Mouse (Mus musculus) intestine, embryonic 16.5 days (tissue): ENCODE data around the gene Mertk. TPM values are rescaled to one million over a fixed set of nuclear protein-coding genes. Genes with fewer than 3 reads are reported as not detected.
A peak's percentile ranks its signal among the peaks of the same experiment; 100 is the strongest.

Source experiments
- ATAC-seq: fragments of 200-750 bp; cut with Nextera tagmentation; 2 replicates; pipeline ENCODE4 v1.8.0; 2017; ENCODE audit warnings: moderate TSS enrichment, moderate library complexity
- H3K27ac ChIP-seq: fragments of 300-500 bp; sonication (generic); 2 replicates; pipeline ENCODE4 v1.5.1; 2014; ENCODE audit warnings: mild to moderate bottlenecking, low read length
- H3K27me3 ChIP-seq: fragments of 300-500 bp; sonication (generic); replicated peaks from 2 replicates; pipeline ENCODE4 v1.6.1; 2014; ENCODE audit warnings: low read length, control low read depth, mixed read lengths; ENCODE audit not compliant: control insufficient read depth, insufficient read depth
- H3K36me3 ChIP-seq: fragments of 300-500 bp; sonication (generic); 2 replicates; pipeline ENCODE4 v1.6.1; 2014; ENCODE audit warnings: low read length, control low read depth; ENCODE audit not compliant: control insufficient read depth, insufficient read depth
- H3K4me1 ChIP-seq: fragments of 300-500 bp; sonication (generic); 2 replicates; pipeline ENCODE4 v1.6.1; 2014; ENCODE audit warnings: low read length, control low read depth, mixed read lengths; ENCODE audit not compliant: control insufficient read depth, insufficient read depth
- H3K4me2 ChIP-seq: fragments of 300-500 bp; sonication (generic); 2 replicates; pipeline ENCODE4 v1.6.1; 2014; ENCODE audit warnings: low read depth, low read length, control low read depth
- H3K4me3 ChIP-seq: fragments of 300-500 bp; sonication (generic); 2 replicates; pipeline ENCODE4 v1.5.1; 2014; ENCODE audit warnings: mild to moderate bottlenecking, low read length
- H3K9ac ChIP-seq: fragments of 300-500 bp; sonication (generic); 2 replicates; pipeline ENCODE4 v1.6.1; 2014; ENCODE audit warnings: low read depth, low read length
- H3K9me3 ChIP-seq: fragments of 300-500 bp; sonication (generic); 2 replicates; pipeline ENCODE4 v1.6.1; 2016; ENCODE audit warnings: low read length, control low read depth; ENCODE audit not compliant: control insufficient read depth
- WGBS: fragments of 180-500 bp; shearing (Covaris S2); extraction: QIAGEN DNeasy Blood & Tissue Kit; methylation state at CpG from one replicate; pipeline ENCODE4 v1.1.7; 2014; 5-methylcytosine and 5-hydroxymethylcytosine counted together
- polyA plus RNA-seq: library from polyadenylated mRNA; unstranded; fragments of >200 nt; fragmentation: Nextera tagmentation; extraction: Ambion mirVana; gene quantifications from 2 replicates; pipeline ENCODE4 v1.2.1, GENCODE M21; 2015

The Mertk gene
- polyA plus RNA-seq, 1 experiment from 2014 or later, result 13.5 TPM

DNA sequence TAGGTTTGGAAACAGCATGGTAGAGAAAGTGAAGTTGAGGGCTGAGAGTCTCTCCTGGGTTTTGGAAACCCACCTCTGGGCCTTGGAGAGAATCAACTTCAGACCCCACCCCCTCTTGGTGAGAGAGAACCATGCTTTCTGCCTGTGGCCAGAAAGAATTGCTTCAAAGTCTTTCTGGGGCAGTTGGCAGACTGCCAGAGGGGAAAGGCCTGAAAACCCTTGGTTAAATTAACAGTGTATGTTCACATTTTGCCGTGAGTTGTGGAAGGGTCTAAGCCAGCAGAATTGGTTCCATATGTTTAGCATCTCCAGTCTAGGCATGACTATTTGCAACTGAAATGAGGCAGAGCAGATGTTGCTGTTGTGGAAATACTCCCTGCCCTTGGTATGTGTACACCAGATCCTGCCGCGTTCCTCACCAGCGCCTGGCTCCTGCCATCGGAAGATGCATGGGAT is 14.8 kb downstream of the Mertk start:
- WGBS, result 38% methylated on average over 5 of the region's 5 CpGs
- Histone ChIP-seq H3K4me2 (no peak overlapping the region), H3K27me3 (no peaks in the 10 kb centered on the region), H3K9me3 (no peaks in the 10 kb centered on the region), H3K4me1 (peaks cover 53% of the 10 kb centered on the region), H3K27ac (peak overlapping the region; percentile 94), H3K36me3 (no peaks in the 10 kb centered on the region), H3K4me3 (no peak overlapping the region), H3K9ac (peak overlapping the region; percentile 26)
- ATAC-seq, result peak; percentile 7; the same call in 1 of the 2 replicates

GRCm38 (mm10) chr2:128714724-128715241 is 16.0 kb downstream of the Mertk start:
- peak; percentile 73 for ATAC-seq
- Histone ChIP-seq H3K27ac (peak overlapping the region; percentile 94), H3K36me3 (no peaks in the 10 kb centered on the region), H3K4me3 (peak overlapping the region; percentile 9; the same call in 1 of the 2 replicates), H3K27me3 (no peaks in the 10 kb centered on the region), H3K9ac (peak overlapping the region; percentile 38; the same call in 1 of the 2 replicates), H3K9me3 (no peaks in the 10 kb centered on the region), H3K4me2 (peak overlapping the region; percentile 17), H3K4me1 (peaks cover 56% of the 10 kb centered on the region)
- WGBS, result 40% methylated on average over 7 of the region's 7 CpGs

GRCm38 (mm10) chr2:128715979-128716378 is 17.2 kb downstream of the Mertk start:
- Histone ChIP-seq H3K9ac (0 out of 2 replicates have a peak overlapping the region, but pooled peaks have one; percentile 33), H3K4me3 (no peak overlapping the region), H3K27me3 (no peaks in the 10 kb centered on the region), H3K9me3 (no peaks in the 10 kb centered on the region), H3K36me3 (0 out of 2 replicates have a peak, but pooled peaks cover 2% of the 10 kb centered on the region), H3K4me2 (no peak overlapping the region), H3K4me1 (peaks cover 54% of the 10 kb centered on the region), H3K27ac (peak overlapping the region; percentile 94)
- WGBS, result 89% methylated on average over 1 of the region's 1 CpGs
- ATAC-seq, result no peak

DNA sequence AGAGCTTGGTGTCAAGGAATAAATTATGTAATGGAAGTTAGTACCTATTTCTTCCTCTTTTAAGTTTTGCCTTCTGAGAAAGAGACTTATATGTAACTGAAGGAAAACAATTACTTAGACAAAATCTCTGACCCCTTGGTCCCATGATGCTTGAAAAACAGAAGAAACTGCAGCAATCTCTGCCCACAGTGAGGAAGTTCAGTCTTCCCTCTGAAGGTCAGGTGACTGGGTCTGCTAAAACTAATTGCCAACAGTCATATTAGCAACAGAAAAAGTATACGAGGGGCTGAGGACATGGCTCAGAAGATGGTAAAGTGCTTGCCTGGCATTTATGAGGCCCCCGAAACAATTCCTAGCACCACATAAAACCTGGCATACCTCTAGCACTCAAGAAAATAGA is 20.6 kb downstream of the Mertk start:
- Histone ChIP-seq H3K9me3 (no peaks in the 10 kb centered on the region), H3K4me1 (peaks cover 38% of the 10 kb centered on the region), H3K36me3 (0 out of 2 replicates have a peak, but pooled peaks cover 2% of the 10 kb centered on the region), H3K27ac (no peak overlapping the region), H3K9ac (no peak overlapping the region), H3K27me3 (no peaks in the 10 kb centered on the region), H3K4me3 (no peak overlapping the region), H3K4me2 (no peak overlapping the region)
- ATAC-seq, result no peak
- WGBS, result 86% methylated on average over 2 of the region's 2 CpGs

- Histone ChIP-seq H3K9me3 (no peaks in the 10 kb centered on the region), H3K36me3 (0 out of 2 replicates have a peak, but pooled peaks cover 2% of the 10 kb centered on the region), H3K4me1 (peaks cover 18% of the 10 kb centered on the region), H3K4me3 (no peak overlapping the region), H3K27me3 (no peaks in the 10 kb centered on the region), H3K9ac (0 out of 2 replicates have a peak overlapping the region, but pooled peaks have one; percentile 22), H3K27ac (peak overlapping the region; percentile 89), H3K4me2 (peak overlapping the region; percentile 42)
- ATAC-seq, result peak; percentile 92
- 65% methylated on average over 5 of the region's 5 CpGs for WGBS
Measured at GRCm38 (mm10) chr2:128722106-128722710, 23.5 kb downstream of the Mertk start.

- no peak overlapping the region for H3K4me2 ChIP-seq
- H3K36me3 ChIP-seq, result no peaks in the 10 kb centered on the region
- peak overlapping the region; percentile 87 for H3K27ac ChIP-seq
- H3K4me3 ChIP-seq, result no peak overlapping the region
- WGBS, result 73% methylated on average over 5 of the region's 5 CpGs
- peaks cover 13% of the 10 kb centered on the region for H3K4me1 ChIP-seq
- 0 out of 2 replicates have a peak, but pooled peaks have one; percentile 24 for ATAC-seq
- no peaks in the 10 kb centered on the region for H3K9me3 ChIP-seq
- H3K27me3 ChIP-seq, result no peaks in the 10 kb centered on the region
- H3K9ac ChIP-seq, result no peak overlapping the region
Measured at GRCm38 (mm10) chr2:128726067-128726466, 27.3 kb downstream of the Mertk start.

DNA sequence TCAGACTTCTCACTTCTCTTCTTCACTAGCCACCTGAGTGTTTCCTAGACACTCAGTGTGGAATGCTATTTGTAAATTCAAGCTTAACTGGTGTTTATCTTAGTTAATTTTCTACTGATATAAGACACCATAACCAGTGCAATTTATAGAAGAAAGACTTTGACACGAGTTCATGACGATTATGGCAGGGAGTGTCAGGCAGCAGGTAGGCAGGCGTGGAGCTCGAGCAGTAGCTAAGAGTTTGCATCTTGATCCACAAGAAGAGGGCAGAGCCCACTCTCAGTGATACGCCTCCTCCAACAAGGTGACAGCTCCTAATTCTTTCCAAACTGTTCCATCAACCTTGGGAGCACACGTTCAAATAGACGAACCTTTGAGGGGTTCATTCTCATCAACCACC is 27.9 kb downstream of the Mertk start:
- no peaks in the 10 kb centered on the region for H3K27me3 ChIP-seq
- no peak overlapping the region; the same call in 1 of the 2 replicates for H3K4me2 ChIP-seq
- WGBS, result 62% methylated on average over 7 of the region's 7 CpGs
- H3K9me3 ChIP-seq, result no peaks in the 10 kb centered on the region
- no peak overlapping the region for H3K9ac ChIP-seq
- peaks cover 15% of the 10 kb centered on the region for H3K4me1 ChIP-seq
- no peaks in the 10 kb centered on the region for H3K36me3 ChIP-seq
- ATAC-seq, result peak; percentile 78
- no peak overlapping the region for H3K4me3 ChIP-seq
- peak overlapping the region; percentile 87 for H3K27ac ChIP-seq

DNA sequence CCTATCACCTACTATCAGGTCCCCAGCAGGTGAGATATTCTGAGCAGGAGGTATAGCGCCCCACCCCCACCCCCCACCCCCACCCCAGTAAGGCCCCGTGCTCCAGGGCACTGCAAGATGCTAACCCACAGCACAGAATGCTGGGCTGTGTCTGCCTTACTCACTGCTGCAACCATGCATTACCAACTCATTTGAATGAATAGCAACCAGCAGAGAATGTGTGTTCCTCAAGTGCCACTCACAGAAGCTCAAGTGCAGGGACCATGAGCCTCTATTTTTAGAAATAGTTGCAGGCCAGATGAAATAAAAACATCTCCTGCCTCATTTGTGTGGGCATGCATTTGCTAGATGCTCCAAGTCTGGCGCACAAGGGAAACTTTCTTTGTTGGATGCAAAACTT is 28.8 kb downstream of the Mertk start:
- no peaks in the 10 kb centered on the region for H3K9me3 ChIP-seq
- H3K4me3 ChIP-seq, result no peak overlapping the region
- peak; percentile 23; the same call in 1 of the 2 replicates for ATAC-seq
- no peaks in the 10 kb centered on the region for H3K27me3 ChIP-seq
- no peak overlapping the region for H3K27ac ChIP-seq
- no peaks in the 10 kb centered on the region for H3K36me3 ChIP-seq
- 44% methylated on average over 3 of the region's 3 CpGs for WGBS
- H3K4me1 ChIP-seq, result peaks cover 17% of the 10 kb centered on the region
- no peak overlapping the region for H3K4me2 ChIP-seq
- H3K9ac ChIP-seq, result peak overlapping the region; percentile 7; the same call in 1 of the 2 replicates

DNA sequence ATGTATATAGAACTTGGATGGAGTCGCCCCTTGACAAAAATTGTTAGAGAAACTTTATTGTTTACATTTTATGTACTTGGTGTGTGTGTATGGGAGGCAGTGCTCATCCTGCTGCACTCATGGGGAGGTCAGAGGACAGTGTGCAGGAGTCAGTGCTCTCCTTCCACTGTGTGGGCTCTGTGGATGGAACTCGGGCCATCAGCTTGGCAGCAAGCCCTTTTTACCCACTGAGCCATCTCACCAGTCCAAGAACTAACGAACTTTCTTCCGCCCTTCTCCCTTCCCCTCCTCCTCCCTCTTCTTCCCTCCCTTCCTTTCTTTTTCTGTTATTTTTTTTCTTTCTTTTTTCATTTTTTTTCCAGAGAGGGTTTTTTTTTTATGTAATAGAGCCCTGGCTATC is 29.3 kb downstream of the Mertk start:
- Histone ChIP-seq H3K4me1 (peaks cover 14% of the 10 kb centered on the region), H3K27ac (no peak overlapping the region), H3K9me3 (no peaks in the 10 kb centered on the region), H3K4me2 (no peak overlapping the region), H3K4me3 (no peak overlapping the region), H3K9ac (peak overlapping the region; percentile 7; the same call in 1 of the 2 replicates), H3K36me3 (no peaks in the 10 kb centered on the region), H3K27me3 (no peaks in the 10 kb centered on the region)
- WGBS, result 83% methylated on average over 4 of the region's 4 CpGs
- ATAC-seq, result no peak
